Mouse (Mus musculus) ES-Bruce4 (cell line): Measurements from ENCODE around the gene Tbxas1. TPM values are rescaled to one million over a fixed set of nuclear protein-coding genes. Genes with fewer than 3 reads are reported as not detected.

Experiments
- H3K27ac ChIP-seq: 2 replicates; pipeline ENCODE4 v1.5.1; 2012; ENCODE audit warnings: low read length, inconsistent platforms; ENCODE audit not compliant: insufficient read depth
- H3K27me3 ChIP-seq: 2 replicates; pipeline ENCODE4 v1.6.1; 2012; ENCODE audit warnings: mild to moderate bottlenecking, low read length, inconsistent platforms; ENCODE audit not compliant: control insufficient read depth, poor library complexity, insufficient read depth, severe bottlenecking
- H3K36me3 ChIP-seq: 2 replicates; pipeline ENCODE4 v1.6.1; 2012; ENCODE audit warnings: inconsistent platforms, mild to moderate bottlenecking, low read length, moderate library complexity; ENCODE audit not compliant: control insufficient read depth, poor library complexity, insufficient read depth, severe bottlenecking
- H3K4me1 ChIP-seq: one replicate; pipeline ENCODE4 v1.8.1; 2011; ENCODE audit warnings: low read length; ENCODE audit not compliant: control insufficient read depth, insufficient read depth
- H3K4me3 ChIP-seq: 2 replicates; pipeline ENCODE4 v1.5.1; 2011; ENCODE audit warnings: low read depth, mild to moderate bottlenecking, low read length
- H3K9ac ChIP-seq: 2 replicates; pipeline ENCODE4 v1.6.1; 2012; ENCODE audit warnings: low read depth, mild to moderate bottlenecking, inconsistent platforms; ENCODE audit not compliant: poor library complexity, severe bottlenecking
- H3K9me3 ChIP-seq: replicated peaks from 2 replicates; pipeline ENCODE4 v1.6.1; 2012; ENCODE audit warnings: mild to moderate bottlenecking, low read length, inconsistent platforms; ENCODE audit not compliant: control insufficient read depth, poor library complexity, insufficient read depth, severe bottlenecking
- CTCF ChIP-seq: IDR thresholded peaks from one replicate; pipeline ENCODE4 v1.8.1; 2011; ENCODE audit warnings: low read depth, low read length
- EP300 ChIP-seq: IDR thresholded peaks from 2 replicates; pipeline ENCODE4 v1.6.1; 2011; ENCODE audit warnings: low read depth, low read length; ENCODE audit not compliant: insufficient read depth
- POLR2A ChIP-seq: IDR thresholded peaks from one replicate; pipeline ENCODE4 v1.8.1; 2011; ENCODE audit warnings: low read length; ENCODE audit not compliant: insufficient read depth
- polyA plus RNA-seq: library from polyadenylated mRNA; stranded (reverse); fragments of >200 nt; gene quantifications from 2 replicates; pipeline ENCODE4 v1.2.4, GENCODE M21; 2011; ENCODE audit warnings: low read depth; ENCODE audit not compliant: missing spikeins, insufficient read depth, insufficient read length

The Tbxas1 gene
- polyA plus RNA-seq, 1 experiment, result not detected

GRCm38 (mm10) chr6:39040451-39040850 is 165.2 kb downstream of the Tbxas1 start:
- no peak overlapping the region for H3K9ac ChIP-seq
- H3K27me3 ChIP-seq, result no peaks in the 10 kb centered on the region
- H3K9me3 ChIP-seq, result no peaks in the 10 kb centered on the region
- H3K4me1 ChIP-seq, result no peaks in the 10 kb centered on the region
- H3K36me3 ChIP-seq, result no peaks in the 10 kb centered on the region
- H3K4me3 ChIP-seq, result no peak overlapping the region
- no peak for TF ChIP-seq EP300
- no peak for TF ChIP-seq POLR2A
- TF ChIP-seq CTCF, result no peak
- no peak overlapping the region for H3K27ac ChIP-seq

GRCm38 (mm10) chr6:39049141-39049540 is 173.9 kb downstream of the Tbxas1 start:
- Histone ChIP-seq H3K9me3 (no peaks in the 10 kb centered on the region), H3K4me3 (no peak overlapping the region), H3K9ac (no peak overlapping the region), H3K27me3 (no peaks in the 10 kb centered on the region), H3K36me3 (no peaks in the 10 kb centered on the region), H3K27ac (no peak overlapping the region), H3K4me1 (no peaks in the 10 kb centered on the region)
- no peak for TF ChIP-seq POLR2A
- TF ChIP-seq CTCF, result no peak
- TF ChIP-seq EP300, result no peak

DNA sequence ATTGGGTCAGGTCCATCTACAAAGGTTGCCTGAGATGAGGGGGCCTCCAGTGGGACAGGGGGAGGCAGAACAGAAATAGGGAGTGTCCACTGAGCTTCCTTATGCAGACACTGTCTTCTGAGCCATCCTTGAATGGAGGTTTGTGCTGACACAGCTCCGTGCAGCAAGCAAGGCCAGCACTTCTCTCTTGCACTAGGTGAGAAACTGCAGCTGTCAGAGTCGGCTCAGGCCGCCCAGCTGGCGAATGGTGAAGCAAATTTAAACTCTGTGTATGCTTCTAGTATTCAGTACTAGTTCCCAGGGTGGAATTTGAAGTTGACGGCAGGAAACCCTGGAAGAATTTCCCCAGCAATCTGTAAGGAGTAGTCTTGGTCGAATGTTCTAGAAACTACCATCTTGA is 175.6 kb downstream of the Tbxas1 start:
- Histone ChIP-seq H3K4me3 (no peak overlapping the region), H3K36me3 (no peaks in the 10 kb centered on the region), H3K27me3 (no peaks in the 10 kb centered on the region), H3K9me3 (no peaks in the 10 kb centered on the region), H3K9ac (no peak overlapping the region), H3K27ac (no peak overlapping the region), H3K4me1 (no peaks in the 10 kb centered on the region)
- TF ChIP-seq EP300, result no peak
- TF ChIP-seq POLR2A, result no peak

DNA sequence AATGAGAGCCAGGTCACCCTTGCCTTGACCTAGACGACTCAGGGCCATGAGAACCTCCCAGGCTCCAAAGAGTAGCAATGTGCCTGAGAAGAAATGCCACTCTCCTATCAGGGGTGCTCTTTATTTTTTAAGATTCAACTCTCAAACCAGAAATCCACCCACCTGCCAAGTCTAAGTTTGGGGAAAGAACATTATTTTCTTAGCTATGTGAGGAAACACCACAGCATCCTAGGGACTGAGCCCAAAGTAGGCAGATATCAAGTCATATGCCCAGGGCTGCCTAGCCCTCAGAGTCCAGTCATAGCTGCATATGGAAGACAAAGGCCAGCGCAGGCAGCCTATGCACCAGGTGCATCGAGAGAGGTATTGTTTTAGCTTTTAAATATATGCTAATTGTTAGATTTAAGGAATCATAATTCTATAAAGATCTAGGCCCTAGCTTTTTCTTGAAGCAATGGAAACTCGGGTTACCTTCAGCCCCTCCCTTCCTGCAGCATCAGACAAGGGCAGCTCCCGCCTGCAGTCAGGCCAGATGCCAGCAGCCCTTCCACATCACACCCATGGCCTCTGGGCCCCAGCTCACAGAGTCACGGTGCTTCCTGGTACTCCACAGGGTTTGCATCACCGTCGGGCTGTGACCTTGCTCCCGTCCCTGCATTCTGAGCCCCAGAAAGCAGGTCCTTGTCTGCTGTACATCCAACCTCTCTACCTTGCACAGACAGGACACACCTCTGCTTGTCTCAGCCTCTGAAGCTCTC is 176.8 kb downstream of the Tbxas1 start:
- no peaks in the 10 kb centered on the region for H3K4me1 ChIP-seq
- TF ChIP-seq EP300, result no peak
- TF ChIP-seq CTCF, result no peak
- TF ChIP-seq POLR2A, result no peak
- H3K9ac ChIP-seq, result no peak overlapping the region
- H3K9me3 ChIP-seq, result no peaks in the 10 kb centered on the region
- no peaks in the 10 kb centered on the region for H3K36me3 ChIP-seq
- H3K27me3 ChIP-seq, result no peaks in the 10 kb centered on the region
- H3K4me3 ChIP-seq, result no peak overlapping the region
- no peak overlapping the region for H3K27ac ChIP-seq

GRCm38 (mm10) chr6:39052636-39053035 is 177.4 kb downstream of the Tbxas1 start:
- TF ChIP-seq POLR2A, result no peak
- TF ChIP-seq CTCF, result no peak
- no peak for TF ChIP-seq EP300
- H3K36me3 ChIP-seq, result no peaks in the 10 kb centered on the region
- no peaks in the 10 kb centered on the region for H3K27me3 ChIP-seq
- H3K27ac ChIP-seq, result no peak overlapping the region
- no peak overlapping the region for H3K9ac ChIP-seq
- no peaks in the 10 kb centered on the region for H3K9me3 ChIP-seq
- H3K4me3 ChIP-seq, result no peak overlapping the region
- H3K4me1 ChIP-seq, result no peaks in the 10 kb centered on the region

DNA sequence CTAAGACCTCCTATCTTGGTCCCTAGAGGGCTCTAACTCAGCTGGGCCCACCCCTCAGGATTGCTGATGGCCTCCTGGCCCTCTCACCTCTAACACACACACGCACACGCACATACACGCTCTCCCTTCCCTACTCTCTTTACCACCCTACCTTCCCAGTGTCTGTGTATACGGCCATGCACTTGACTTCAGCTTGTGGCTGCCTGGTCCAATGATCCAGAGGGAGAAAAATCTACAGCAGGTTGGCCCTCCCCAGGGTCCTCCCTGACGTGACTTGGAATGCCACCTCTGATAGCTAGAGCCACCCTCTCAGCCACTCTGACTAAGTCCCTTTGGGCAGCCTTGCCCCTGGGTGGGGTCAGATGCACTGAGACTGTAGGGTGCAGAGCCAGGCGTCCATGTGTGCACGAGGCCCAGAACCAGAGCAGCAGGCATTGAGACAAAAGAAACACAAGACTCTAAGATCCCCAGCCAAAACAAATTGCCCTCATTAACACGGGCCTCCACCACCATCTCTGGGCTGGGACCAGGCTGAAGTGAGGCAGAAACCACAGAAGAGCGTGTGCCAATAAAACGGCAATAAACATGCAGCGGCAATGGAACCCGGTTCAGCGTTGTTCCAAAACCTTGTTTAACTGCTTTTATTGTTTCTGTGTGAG is 179.1 kb downstream of the Tbxas1 start:
- Histone ChIP-seq H3K36me3 (no peaks in the 10 kb centered on the region), H3K27ac (no peak overlapping the region), H3K27me3 (no peaks in the 10 kb centered on the region), H3K9ac (no peak overlapping the region), H3K4me1 (no peaks in the 10 kb centered on the region), H3K4me3 (no peak overlapping the region), H3K9me3 (no peaks in the 10 kb centered on the region)
- TF ChIP-seq POLR2A (no peak), EP300 (no peak), CTCF (no peak)
